Comparison of ENCODE assay signal across 17 mouse cellular contexts in the genomic region with DNA sequence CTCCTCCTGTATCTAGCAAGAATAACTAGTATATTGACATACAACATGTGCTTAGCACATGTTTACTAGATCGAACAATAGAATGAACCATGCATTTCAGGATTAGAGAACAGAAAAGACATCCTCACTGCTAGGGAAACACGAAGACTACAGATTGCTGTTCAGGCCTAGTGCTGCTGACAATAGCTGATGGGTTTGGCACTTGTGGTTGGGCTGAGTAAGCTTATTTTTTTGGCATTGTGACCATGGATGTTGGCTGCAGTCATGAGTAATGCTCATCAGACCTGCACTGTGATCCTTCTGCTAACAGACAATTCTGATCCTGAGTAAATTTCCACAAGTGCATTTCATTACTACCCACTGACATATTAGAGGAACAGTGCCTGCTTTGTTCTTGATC.
DNase-seq lines count a peak whose midpoint lies in the region; ATAC-seq and TF ChIP-seq lines count a peak whose summit lies in the region.
"Had no signal": no experiment of that assay in that cellular context is flagged by ENCODE, and none has a peak within 500 bp of the region (broad histone marks: within the 10 kb centered on the region; RNA-seq: fewer than 3 reads in every experiment).

No protein-coding gene starts in this region.

- H3K9me3 ChIP-seq in forebrain, embryonic 14.5 days (replicated peaks; ENCODE audit: control insufficient read depth, low read length), result no peaks in the 10 kb centered on the region
- H3K9me3 ChIP-seq in forebrain, embryonic 13.5 days (replicated peaks), result no peaks in the 10 kb centered on the region
- H3K9me3 ChIP-seq: embryonic facial prominence, embryonic 15.5 days; midbrain, embryonic 15.5 days; neural tube, embryonic 13.5 days had no signal

- no peaks in the 10 kb centered on the region for H3K27me3 ChIP-seq in forebrain, embryonic 14.5 days (replicated peaks; ENCODE audit: control insufficient read depth, insufficient read depth, low read length)
- no peaks in the 10 kb centered on the region for H3K27me3 ChIP-seq in forebrain, embryonic 13.5 days
- H3K27me3 ChIP-seq in cerebellum, adult 2 months (ENCODE audit: control insufficient read depth, insufficient read depth, low read length), result no peaks in the 10 kb centered on the region
- H3K27me3 ChIP-seq: embryonic facial prominence, embryonic 15.5 days; midbrain, embryonic 15.5 days; neural tube, embryonic 13.5 days had no signal

- TF ChIP-seq CTCF in cerebellum, adult 2 months (IDR thresholded peaks at IDR 0.05; ENCODE audit: borderline replicate concordance, insufficient read depth, low read depth, low read length), result no peak

- ATAC-seq in forebrain, embryonic 14.5 days, result no peak
- no peak for ATAC-seq in forebrain, embryonic 13.5 days
- ATAC-seq: midbrain, embryonic 15.5 days had no signal

- H3K4me2 ChIP-seq in forebrain, embryonic 14.5 days (ENCODE audit: low read length), result no peak overlapping the region
- no peak overlapping the region for H3K4me2 ChIP-seq in forebrain, embryonic 13.5 days
- H3K4me2 ChIP-seq: embryonic facial prominence, embryonic 15.5 days; liver, embryonic 11.5 days; midbrain, embryonic 15.5 days; neural tube, embryonic 13.5 days had no signal

- H3K4me1 ChIP-seq in forebrain, embryonic 14.5 days (ENCODE audit: control insufficient read depth, insufficient read depth, low read length), result no peaks in the 10 kb centered on the region
- H3K4me1 ChIP-seq in forebrain, embryonic 13.5 days, result no peaks in the 10 kb centered on the region
- peaks cover 34% of the 10 kb centered on the region for H3K4me1 ChIP-seq in cerebellum, adult 2 months (ENCODE audit: control insufficient read depth, insufficient read depth, low read length)
- H3K4me1 ChIP-seq: embryonic facial prominence, embryonic 15.5 days; neural tube, embryonic 13.5 days had no signal

- no peak overlapping the region for H3K9ac ChIP-seq in forebrain, embryonic 14.5 days (ENCODE audit: low read length)
- H3K9ac ChIP-seq in forebrain, embryonic 13.5 days, result no peak overlapping the region
- H3K9ac ChIP-seq: embryonic facial prominence, embryonic 15.5 days; midbrain, embryonic 15.5 days; neural tube, embryonic 13.5 days had no signal

- DNase-seq in forebrain, embryonic 14.5 days (ENCODE audit: low spot score), result peak; percentile 26
- DNase-seq in Muller cell, postnatal 12 days (ENCODE audit: inconsistent ontology term), result peak; percentile 71
- DNase-seq in cerebellum, adult 2 months, result peak; percentile 77 to 96
- peak; percentile 15 to 27 for DNase-seq in layer of hippocampus, adult 8-10 months (ENCODE audit: low spot score in 2 of 2)
- DNase-seq in testis, postnatal 14 days (ENCODE audit: low spot score), result no peak
- DNase-seq in spleen, postnatal 36 days (ENCODE audit: low spot score in 2 of 2), result no peak
- no peak for DNase-seq in heart, adult 9 months (ENCODE audit: low spot score in 2 of 2)
- DNase-seq: adrenal gland, adult 8-10 months; heart, adult 11 months; kidney, postnatal 10 days; lung, postnatal 10 days; thymus, adult 2 months had no signal

- WGBS in forebrain, embryonic 14.5 days, result 75% methylated on average over 2 of the region's 2 CpGs
- WGBS in forebrain, embryonic 13.5 days, result 75% methylated on average over 2 of the region's 2 CpGs
- 12% methylated on average over 2 of the region's 2 CpGs for WGBS in cerebellum, adult 2 months

- TF ChIP-seq POLR2A in cerebellum, adult 2 months (IDR thresholded peaks at IDR 0.05; ENCODE audit: borderline replicate concordance, insufficient read depth, low read length), result peak; percentile 51; the same call in 1 of the 2 replicates

- H3K27ac ChIP-seq in forebrain, embryonic 14.5 days (ENCODE audit: low read depth, low read length), result no peak overlapping the region
- H3K27ac ChIP-seq in forebrain, embryonic 13.5 days, result no peak overlapping the region
- H3K27ac ChIP-seq in cerebellum, adult 2 months (ENCODE audit: insufficient read depth, low read length), result no peak overlapping the region
- H3K27ac ChIP-seq: embryonic facial prominence, embryonic 15.5 days; midbrain, embryonic 15.5 days; neural tube, embryonic 13.5 days had no signal

- no peaks in the 10 kb centered on the region for H3K36me3 ChIP-seq in forebrain, embryonic 14.5 days (ENCODE audit: control insufficient read depth, insufficient read depth, low read length)
- H3K36me3 ChIP-seq in forebrain, embryonic 13.5 days (ENCODE audit: poor library complexity, severe bottlenecking), result no peaks in the 10 kb centered on the region
- H3K36me3 ChIP-seq: embryonic facial prominence, embryonic 15.5 days; midbrain, embryonic 15.5 days; neural tube, embryonic 13.5 days had no signal

- H3K4me3 ChIP-seq in forebrain, embryonic 14.5 days (ENCODE audit: low read depth, low read length), result no peak overlapping the region
- no peak overlapping the region for H3K4me3 ChIP-seq in forebrain, embryonic 13.5 days
- H3K4me3 ChIP-seq in cerebellum, adult 2 months (replicated peaks; ENCODE audit: insufficient read depth, low read depth, low read length), result no peak overlapping the region
- H3K4me3 ChIP-seq: embryonic facial prominence, embryonic 15.5 days; midbrain, embryonic 15.5 days; neural tube, embryonic 13.5 days had no signal

Comparison
In these comparisons a context has a peak if more than half of its experiments do, and no peak if none do; other contexts are left out.
1. DNase-seq: peak in forebrain, embryonic 14.5 days (single experiment), Muller cell, postnatal 12 days (single experiment), cerebellum, adult 2 months (2 of 2) and layer of hippocampus, adult 8-10 months (2 of 2); none in testis, postnatal 14 days (single experiment), spleen, postnatal 36 days (0 of 2) and heart, adult 9 months (0 of 2).